Mouse (Mus musculus): ENCODE data around the gene Gm3676. TPM values are rescaled to one million over a fixed set of nuclear protein-coding genes. Genes with fewer than 3 reads are reported as not detected.
"Not testable (repeated sequence)": the region's sequence is repeated elsewhere in the genome, so short reads cannot be mapped to it uniquely, and the experiment has no call there.

Gene Gm3676
- polyA plus RNA-seq (2015; fragmentation: Nextera tagmentation; extraction: Ambion mirVana): not detected in 2 replicates

DNA sequence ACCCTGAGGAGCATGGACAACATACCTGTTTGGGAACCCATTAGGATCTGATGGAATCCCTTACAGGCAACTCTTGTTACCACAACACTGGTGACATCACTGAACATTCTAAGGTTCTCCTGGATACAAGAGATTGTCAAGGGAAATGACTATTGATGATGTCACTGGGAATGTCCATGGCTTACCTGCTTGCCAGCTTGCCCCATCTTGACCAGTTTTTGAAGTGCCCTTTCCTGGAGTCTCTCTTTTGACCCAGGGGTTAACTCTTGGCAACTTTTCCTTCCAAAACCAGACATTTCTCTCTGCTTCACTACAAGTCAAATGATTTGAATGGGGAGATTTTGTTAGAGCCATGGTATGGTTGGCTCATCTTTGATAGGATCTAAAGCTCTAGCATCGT is at the start of gene Gm3676:
Gm3676 (minus strand) TSS at position 101 of the 400 bp plus-strand sequence.
- not testable (repeated sequence) for H3K27ac ChIP-seq
- WGBS: no CpG with 5 or more reads among the region's 1 CpGs

DNA sequence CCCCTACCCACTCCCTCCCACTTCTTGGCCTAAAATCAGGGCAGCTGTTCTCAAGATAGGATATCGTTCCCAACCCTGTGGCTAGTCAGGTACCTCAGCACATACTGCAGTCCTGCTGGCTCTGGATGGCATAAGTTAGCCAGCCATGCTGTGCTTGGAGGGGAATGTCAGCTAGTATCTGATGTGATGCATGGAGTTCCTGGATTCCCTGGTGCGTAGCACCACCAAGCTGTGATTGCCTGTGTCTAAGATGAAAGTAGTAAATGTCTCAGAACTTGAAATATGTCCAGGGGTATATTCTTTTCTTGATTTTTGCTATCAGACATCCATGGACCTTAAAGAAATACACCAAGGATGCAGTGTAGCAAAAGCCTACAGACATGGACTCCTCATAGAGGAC is 1.9 kb upstream of the Gm3676 start:
- not testable (repeated sequence) for H3K27ac ChIP-seq; H3K4me1 ChIP-seq (replicated peaks); H3K36me3 ChIP-seq; H3K9me3 ChIP-seq; H3K27me3 ChIP-seq; H3K4me3 ChIP-seq; ATAC-seq (ENCODE audit: low FRiP score); H3K9ac ChIP-seq; H3K4me2 ChIP-seq
- WGBS: 85% methylated on average over 2 of the region's 2 CpGs

More for the DNA sequence above, at the start of gene Gm3676:
- H3K36me3 ChIP-seq; H3K4me2 ChIP-seq; H3K9ac ChIP-seq; H3K9me3 ChIP-seq; H3K4me1 ChIP-seq (replicated peaks); ATAC-seq (ENCODE audit: low FRiP score); H3K27me3 ChIP-seq; H3K4me3 ChIP-seq: not testable (repeated sequence)

- not testable (repeated sequence) for H3K4me3 ChIP-seq; H3K36me3 ChIP-seq; H3K9ac ChIP-seq; H3K9me3 ChIP-seq; H3K4me2 ChIP-seq; ATAC-seq (ENCODE audit: low FRiP score); H3K27me3 ChIP-seq; H3K27ac ChIP-seq; H3K4me1 ChIP-seq (replicated peaks)
- 94% methylated on average over 9 of the region's 11 CpGs for WGBS
Measured at GRCm38 (mm10) chr14:41630144-41630543, 16.1 kb downstream of the Gm3676 start.

DNA sequence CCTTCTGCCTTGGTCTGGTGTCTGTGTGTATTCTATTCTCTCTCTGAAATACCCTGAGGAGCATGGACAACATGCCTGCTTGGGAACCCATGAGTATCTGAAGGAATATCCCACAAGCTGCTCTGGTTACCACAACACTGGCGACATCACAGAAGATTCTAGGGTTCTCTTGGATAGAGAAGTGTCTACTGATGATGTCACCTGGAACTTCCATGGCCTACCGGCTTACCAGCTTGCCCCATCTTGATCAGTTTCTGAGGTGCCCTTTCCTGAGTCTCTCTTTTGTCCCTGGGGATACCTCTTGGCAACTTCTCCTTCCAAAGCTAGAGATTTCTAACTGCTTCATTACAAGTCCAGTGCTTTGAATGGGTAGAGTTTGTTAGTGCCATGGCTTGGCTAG is 21.8 kb downstream of the Gm3676 start, which contains the start of gene Gm3072:
Gm3072 (minus strand) TSS at position 101 of the 400 bp plus-strand sequence.
- not testable (repeated sequence) for H3K4me2 ChIP-seq; H3K27ac ChIP-seq; H3K36me3 ChIP-seq; H3K27me3 ChIP-seq; H3K4me3 ChIP-seq; H3K9me3 ChIP-seq; H3K9ac ChIP-seq; ATAC-seq (ENCODE audit: low FRiP score); H3K4me1 ChIP-seq (replicated peaks)
- WGBS: 86% methylated on average over 1 of the region's 2 CpGs

GRCm38 (mm10) chr14:41622535-41622934 is 23.8 kb downstream of the Gm3676 start:
- not testable (repeated sequence) for H3K4me1 ChIP-seq (replicated peaks)

GRCm38 (mm10) chr14:41610690-41611089 is 35.6 kb downstream of the Gm3676 start:
- not testable (repeated sequence) for H3K4me2 ChIP-seq; H3K9me3 ChIP-seq; H3K27ac ChIP-seq; ATAC-seq (ENCODE audit: low FRiP score); H3K9ac ChIP-seq; H3K4me3 ChIP-seq; H3K27me3 ChIP-seq; H3K36me3 ChIP-seq; H3K4me1 ChIP-seq (replicated peaks)
- 83% methylated on average over 1 of the region's 1 CpGs for WGBS

More at GRCm38 (mm10) chr14:41622535-41622934, 23.8 kb downstream of the Gm3676 start:
- not testable (repeated sequence) for ATAC-seq (ENCODE audit: low FRiP score); H3K9me3 ChIP-seq; H3K4me2 ChIP-seq; H3K9ac ChIP-seq; H3K36me3 ChIP-seq; H3K4me3 ChIP-seq; H3K27ac ChIP-seq; H3K27me3 ChIP-seq
- 95% methylated on average over 5 of the region's 5 CpGs for WGBS

- H3K27ac ChIP-seq; H3K9ac ChIP-seq; H3K4me3 ChIP-seq; H3K4me1 ChIP-seq (replicated peaks); H3K4me2 ChIP-seq; ATAC-seq (ENCODE audit: low FRiP score); H3K36me3 ChIP-seq; H3K27me3 ChIP-seq; H3K9me3 ChIP-seq: not testable (repeated sequence)
- WGBS: 94% methylated on average over 15 of the region's 15 CpGs
Measured at GRCm38 (mm10) chr14:41600935-41601334, 45.4 kb downstream of the Gm3676 start.

Other genes with a start within 250 kb of the Gm3676 start
- not detected in 2 replicates for gene Gm6482, start 238.2 kb downstream of the Gm3676 start, polyA plus RNA-seq (2015; fragmentation: Nextera tagmentation; extraction: Ambion mirVana)
- gene Gm7954, start 193.0 kb downstream of the Gm3676 start, polyA plus RNA-seq (2015; fragmentation: Nextera tagmentation; extraction: Ambion mirVana): not detected in 2 replicates
- gene Gm3486, start 157.0 kb downstream of the Gm3676 start, polyA plus RNA-seq (2015; fragmentation: Nextera tagmentation; extraction: Ambion mirVana): not detected in 2 replicates
- not detected in 2 replicates for gene Gm7970, start 90.9 kb downstream of the Gm3676 start, polyA plus RNA-seq (2015; fragmentation: Nextera tagmentation; extraction: Ambion mirVana)
- gene 1700049E17Rik2, start 73.3 kb downstream of the Gm3676 start, polyA plus RNA-seq (2015; fragmentation: Nextera tagmentation; extraction: Ambion mirVana): not detected in 2 replicates
- gene Gm3072, start 21.9 kb downstream of the Gm3676 start, polyA plus RNA-seq (2015; fragmentation: Nextera tagmentation; extraction: Ambion mirVana): not detected in 2 replicates
- gene Gm8068, start 55.4 kb upstream of the Gm3676 start, polyA plus RNA-seq (2015; fragmentation: Nextera tagmentation; extraction: Ambion mirVana): not detected in 2 replicates
- gene Gm7929, start 104.1 kb upstream of the Gm3676 start, polyA plus RNA-seq (2015; fragmentation: Nextera tagmentation; extraction: Ambion mirVana): not detected in 2 replicates
- gene Gm47189, start 126.0 kb upstream of the Gm3676 start, polyA plus RNA-seq (2015; fragmentation: Nextera tagmentation; extraction: Ambion mirVana): not detected in 2 replicates